Mouse (Mus musculus) CH12F3 (cell line): ENCODE data around the gene Brms1.

Experiments used
- in situ Hi-C: fragments of 300-500 bp; cut with MboI; formaldehyde crosslinking; loops from 2 replicates; pipeline ENCODE4 v1.14.3; 2020; ENCODE audit warnings: low sequenced_read_pairs

Gene Brms1

DNA sequence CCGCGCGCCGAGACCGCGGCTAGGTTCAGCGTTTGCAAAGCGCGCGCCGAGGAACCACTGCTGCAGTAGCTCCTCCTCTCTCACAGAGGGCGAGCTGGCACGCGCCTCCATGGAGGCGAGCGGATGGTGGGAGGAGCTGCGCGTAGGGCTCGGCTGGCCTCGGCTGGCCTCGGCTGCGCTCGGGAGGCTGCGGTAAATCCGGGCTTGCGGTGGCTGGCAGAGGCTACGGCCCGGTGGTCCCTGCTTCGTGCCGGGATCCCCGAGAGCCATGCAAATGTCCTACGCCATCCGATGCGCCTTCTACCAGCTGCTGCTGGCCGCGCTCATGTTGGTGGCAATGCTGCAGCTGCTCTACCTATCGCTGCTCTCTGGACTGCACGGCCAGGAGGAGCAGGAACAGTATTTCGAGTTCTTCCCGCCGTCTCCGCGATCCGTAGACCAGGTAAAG is 2.4 kb upstream of the Brms1 start, which contains the start of the genes B4gat1 and AC124502.3:
TSS of gene B4gat1 (plus strand) at position 118 of the 448 bp plus-strand sequence.
TSS of gene AC124502.3 (plus strand) at position 183 of the 448 bp plus-strand sequence.
- in situ Hi-C loops: no loop called here

DNA sequence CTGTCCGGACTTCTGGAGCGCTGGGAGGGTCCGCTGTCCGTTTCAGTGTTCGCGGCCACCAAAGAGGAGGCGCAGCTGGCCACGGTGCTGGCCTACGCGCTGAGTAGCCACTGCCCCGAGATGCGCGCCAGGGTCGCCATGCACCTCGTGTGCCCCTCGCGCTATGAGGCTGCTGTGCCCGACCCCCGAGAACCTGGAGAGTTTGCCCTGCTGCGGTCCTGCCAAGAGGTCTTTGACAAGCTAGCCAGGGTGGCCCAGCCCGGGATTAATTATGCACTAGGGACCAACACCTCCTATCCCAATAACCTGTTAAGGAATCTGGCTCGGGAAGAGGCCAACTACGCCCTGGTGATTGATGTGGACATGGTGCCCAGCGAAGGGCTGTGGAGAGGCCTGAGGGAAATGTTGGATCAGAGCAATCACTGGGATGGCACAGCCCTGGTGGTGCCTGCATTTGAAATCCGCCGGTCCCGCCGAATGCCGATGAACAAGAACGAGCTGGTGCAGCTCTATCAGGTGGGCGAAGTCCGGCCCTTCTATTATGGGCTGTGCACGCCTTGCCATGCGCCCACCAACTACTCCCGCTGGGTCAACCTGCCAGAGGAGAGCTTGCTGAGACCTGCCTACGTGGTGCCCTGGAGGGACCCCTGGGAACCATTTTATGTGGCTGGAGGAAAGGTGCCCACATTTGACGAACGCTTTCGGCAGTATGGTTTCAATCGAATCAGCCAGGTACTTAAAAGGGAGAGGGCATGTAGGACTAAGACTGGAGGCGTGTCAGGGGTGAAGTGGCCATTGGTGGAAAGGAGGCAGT is 1.6 kb upstream of the Brms1 start:
- in situ Hi-C loops: no loop called here

DNA sequence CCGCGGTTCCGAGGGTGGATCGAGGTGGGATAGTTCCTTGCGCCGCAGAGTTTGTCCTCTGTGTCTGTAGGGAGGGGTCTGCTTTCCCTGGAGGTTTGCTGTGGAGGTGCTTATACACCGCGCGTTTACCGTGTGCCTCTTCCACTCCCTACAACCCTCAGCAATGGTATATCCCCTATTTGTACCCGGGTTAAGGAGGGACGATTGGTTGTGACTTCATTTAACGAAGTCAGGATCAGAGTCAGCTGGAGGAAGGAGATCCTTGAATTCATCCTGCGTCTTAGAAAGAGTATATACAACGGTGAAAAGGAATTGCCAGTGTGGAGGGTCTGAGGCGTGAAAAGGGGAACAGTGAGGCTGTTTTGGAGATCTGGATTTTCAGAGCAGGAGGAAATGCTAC is 434 bp downstream of the Brms1 start:
- in situ Hi-C loops: no loop called here

DNA sequence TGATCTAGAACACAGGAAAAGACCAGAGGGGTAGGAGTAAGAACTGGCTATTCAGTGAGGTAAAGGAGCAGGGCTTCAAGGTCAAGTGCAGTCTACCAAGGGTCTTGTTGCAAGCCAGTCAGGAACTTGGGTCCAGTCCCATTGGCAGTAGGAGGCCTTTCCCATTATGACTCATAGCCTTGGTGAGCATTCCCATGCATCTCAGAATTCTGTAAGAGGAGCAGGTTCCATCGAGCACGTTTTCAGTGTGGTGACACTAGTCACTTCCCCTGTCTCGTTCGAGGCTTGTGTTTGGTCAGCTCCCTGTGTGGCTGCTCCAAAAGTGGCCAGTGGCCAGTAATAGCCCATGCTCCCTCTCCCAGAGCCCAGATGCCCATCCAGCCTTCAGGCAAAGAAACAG is 4.4 kb downstream of the Brms1 start:
- in situ Hi-C loops: no loop called here

DNA sequence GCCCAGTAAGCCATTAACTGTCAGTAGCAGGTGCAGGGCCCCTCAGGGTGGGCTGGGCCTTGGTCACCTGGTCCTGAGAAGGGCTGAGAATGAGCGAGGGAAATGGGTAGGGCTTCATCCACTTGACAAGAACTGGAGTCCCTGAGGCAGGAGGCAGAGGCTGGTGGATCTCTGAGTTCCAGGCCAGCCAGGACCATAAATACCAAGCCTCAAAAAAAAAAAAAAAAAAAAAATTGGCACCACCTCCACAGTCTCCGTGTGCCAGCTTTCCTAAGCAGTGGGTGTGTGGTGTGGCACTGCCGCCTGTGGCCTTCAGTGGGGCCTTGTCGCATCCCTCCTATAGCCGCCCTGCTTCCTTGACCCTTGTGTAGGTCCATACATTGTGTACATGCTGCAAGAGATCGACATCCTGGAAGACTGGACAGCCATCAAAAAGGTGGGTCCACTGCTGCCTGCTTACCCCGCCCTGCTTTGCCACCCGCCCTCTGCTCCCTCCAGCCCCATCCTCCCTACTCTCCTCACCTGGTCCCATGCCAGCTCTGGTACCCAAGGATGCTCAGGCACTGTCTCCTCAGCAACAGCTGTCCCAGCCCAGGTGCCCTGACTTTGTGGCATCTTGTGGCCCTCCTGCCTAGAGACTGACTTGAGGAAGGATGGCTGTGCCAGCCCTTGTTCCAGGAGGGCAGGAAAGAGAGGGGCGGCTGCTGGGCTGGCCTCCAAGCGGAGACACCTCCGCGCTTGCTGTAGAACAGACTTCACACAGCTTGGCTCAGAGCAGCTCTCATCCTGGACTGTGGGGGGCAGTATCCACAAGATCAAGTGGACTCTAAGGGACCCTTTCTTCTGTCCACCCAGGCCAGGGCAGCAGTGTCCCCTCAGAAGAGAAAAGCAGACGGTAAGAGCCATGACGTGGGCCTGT is 7.2 kb downstream of the Brms1 start:
- in situ Hi-C loops: no loop called here

DNA sequence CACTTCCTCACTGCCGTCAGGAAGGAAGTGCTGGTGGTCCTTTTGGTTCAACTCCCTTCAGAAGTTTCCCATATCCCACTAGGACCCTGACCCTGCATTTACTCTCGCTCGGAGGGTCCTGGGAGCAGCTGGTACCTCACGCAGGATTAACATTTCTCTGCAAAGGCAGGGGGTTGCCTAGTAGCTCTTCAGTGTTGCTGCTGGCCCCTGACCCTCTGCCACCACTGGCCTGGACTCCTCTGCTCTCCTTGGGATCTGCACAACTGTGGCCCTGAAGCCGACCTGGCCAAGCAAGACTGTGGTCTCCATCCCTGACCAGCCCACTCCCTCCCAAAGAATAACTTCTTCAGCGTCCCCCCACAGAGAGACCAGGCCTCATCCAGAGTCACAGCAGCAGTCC is 8.2 kb downstream of the Brms1 start:
- in situ Hi-C loops: no loop called here

DNA sequence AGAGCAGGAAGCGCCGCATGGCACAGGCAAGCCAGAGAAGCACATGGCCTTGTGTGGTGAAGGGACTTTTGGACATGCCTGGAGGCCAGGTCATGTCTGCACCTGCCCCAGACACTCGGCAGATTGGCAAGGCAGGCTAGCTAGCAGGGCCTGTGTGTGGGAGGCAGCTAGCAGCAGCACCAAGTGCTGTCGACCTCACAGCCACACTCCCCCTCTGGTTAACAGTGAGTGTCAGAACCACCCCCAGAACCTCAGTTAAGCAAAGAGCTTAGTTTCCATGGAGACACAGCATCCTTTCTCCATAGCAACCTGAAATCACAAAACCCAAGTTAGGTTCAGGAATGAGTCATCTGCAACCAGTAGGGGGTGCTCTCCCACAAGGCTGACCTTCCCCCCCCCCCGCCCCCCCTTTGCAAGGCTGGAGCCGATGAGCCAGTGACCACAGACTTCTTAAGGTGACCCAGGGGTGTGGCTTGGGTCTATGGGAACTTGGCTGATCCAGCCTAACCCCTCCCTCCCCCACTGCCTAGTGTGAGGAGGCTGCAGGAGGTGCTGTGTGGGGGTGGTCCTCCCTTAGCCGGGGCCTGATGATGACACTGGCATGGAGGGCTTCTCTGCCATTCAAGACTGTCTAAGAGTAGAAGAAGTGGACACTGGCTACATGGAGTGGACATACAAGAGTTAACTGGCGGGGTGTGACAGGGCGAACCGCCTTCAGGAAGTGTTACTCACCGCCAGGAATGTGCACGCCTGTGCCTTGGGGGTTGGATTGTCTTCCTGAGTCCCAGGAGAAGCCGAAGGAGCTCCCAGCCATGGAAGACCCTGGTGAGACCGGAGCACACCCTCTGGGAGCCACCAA is 9.1 kb downstream of the Brms1 start, which contains the start of gene Rin1:
TSS of gene Rin1 (plus strand) at position 435 of the 859 bp plus-strand sequence.
- in situ Hi-C loops: no loop called here

DNA sequence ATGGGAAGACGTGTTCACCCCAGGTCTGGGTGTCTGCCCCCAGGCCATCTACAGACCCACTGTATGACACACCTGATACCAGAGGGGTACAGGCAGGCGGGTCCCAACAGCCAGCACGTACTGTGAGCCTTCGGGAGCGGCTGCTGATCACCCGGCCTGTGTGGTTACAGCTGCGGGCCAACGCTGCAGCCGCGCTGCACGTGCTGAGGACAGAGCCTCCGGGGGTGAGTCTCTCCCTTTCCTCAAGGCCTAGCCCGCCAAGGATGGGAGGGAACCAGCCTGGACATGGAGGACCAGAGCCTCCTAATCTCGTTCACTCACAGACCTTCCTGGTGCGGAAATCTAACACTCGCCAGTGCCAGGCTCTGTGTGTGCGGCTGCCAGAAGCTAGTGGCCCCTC is 9.9 kb downstream of the Brms1 start:
- in situ Hi-C loops: no loop called here

DNA sequence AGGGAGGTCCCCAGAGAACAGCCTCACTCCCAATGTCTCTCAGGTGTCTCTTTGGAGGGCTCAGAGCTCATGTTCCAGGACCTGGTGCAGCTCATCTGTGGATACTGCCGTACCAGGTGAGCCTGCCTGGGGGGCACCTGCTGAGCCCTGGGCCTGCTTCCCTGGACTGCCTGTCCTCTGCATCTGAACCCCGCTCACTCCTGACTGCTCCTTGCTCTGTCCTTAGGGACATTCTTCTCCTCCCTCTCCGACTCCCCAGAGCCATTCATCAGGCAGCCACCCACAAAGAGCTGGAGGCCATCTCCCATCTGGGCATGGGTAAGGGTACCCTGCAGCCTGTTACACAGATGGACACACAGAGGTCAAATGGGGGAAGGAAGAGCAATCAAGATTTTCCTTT is 10.4 kb downstream of the Brms1 start:
- in situ Hi-C loops: no loop called here

DNA sequence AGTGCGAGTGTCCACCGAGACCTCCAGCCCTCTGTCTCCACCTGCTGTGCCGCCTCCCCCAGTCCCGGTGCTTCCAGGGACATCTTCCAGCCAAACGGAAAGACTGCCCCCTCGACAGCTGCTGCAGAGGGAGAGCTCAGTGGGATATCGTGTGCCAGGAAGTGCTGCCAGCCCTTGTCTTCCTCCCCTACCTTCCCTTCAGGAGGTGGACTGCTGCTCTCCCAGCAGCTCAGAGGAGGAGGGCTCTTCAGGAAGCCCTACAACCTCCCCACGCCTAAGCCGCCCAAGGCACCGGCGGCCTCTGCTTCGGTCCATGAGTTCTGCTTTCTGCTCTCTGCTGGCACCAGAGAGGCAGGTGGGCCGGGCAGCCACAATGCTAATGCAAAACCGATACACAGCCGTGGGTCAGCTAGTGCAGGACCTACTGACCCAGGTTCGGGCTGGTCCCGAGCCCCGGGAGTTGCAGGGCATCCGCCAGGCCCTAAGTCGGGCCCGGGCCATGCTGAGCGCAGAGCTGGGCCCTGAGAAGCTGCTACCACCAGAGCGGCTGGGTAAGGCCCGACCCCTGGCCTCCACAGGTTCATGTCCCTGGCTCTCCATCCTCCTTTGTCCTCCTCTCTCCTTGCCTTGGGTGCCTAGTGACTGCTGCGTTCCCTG is 11.1 kb downstream of the Brms1 start:
- in situ Hi-C loops: no loop called here

DNA sequence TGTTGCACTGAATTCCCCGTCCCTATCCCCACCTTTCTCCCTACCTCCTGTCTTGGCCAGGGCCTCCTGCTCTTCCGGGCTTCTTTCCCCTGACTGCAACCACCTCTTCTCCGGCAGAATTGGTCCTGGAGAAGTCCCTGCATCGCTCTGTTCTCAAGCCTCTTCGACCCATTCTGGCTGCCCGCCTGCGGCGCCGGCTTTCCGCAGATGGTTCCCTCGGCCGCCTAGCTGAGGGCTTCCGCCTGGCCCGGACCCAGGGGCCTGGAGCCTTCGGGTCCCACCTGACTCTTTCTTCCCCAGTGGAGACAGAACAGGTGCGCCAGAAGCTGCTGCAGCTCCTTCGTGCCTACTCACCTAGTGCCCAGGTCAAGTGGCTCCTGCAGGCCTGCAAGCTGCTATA is 11.7 kb downstream of the Brms1 start:
- in situ Hi-C loops: no loop called here

DNA sequence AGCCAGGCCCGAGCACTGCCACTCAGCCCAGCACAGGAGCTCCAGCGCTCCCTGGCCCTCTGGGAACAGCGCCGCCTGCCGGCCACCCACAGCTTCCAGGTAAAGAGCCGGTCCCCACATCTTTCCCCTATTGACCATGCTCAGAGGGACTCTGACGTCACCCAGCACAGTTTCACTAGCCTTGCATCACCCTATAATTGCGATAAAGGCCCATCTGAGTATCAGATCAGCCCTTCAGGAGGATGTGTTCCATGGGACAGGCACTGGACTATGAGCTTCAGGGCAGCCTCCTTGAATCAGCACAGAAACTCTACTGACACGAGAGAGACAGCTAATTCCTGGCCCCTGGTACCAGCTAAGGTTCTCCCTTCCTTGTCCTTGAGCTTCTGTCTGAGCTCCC is 12.8 kb downstream of the Brms1 start:
- in situ Hi-C loops: no loop called here

DNA sequence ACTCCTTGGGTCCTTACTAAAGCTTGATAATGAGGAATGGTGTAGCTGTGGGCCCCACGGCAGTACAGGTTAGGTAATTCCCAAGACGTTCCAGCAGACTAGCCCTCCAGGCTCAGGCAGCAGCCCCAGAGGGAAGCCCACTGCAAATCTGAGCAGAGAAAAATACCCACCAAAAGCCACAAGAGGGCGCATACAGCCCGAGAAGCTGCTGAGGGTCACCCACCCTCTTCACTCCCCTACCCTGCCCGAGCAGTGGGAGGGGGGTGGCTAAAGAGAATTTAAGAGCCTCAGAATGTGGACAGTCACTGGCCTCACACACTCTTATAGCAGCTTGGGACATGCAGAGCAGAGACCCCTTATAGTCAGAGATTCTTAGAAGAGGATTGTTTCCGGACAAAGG is 15.1 kb downstream of the Brms1 start:
- in situ Hi-C loops: no loop called here

DNA sequence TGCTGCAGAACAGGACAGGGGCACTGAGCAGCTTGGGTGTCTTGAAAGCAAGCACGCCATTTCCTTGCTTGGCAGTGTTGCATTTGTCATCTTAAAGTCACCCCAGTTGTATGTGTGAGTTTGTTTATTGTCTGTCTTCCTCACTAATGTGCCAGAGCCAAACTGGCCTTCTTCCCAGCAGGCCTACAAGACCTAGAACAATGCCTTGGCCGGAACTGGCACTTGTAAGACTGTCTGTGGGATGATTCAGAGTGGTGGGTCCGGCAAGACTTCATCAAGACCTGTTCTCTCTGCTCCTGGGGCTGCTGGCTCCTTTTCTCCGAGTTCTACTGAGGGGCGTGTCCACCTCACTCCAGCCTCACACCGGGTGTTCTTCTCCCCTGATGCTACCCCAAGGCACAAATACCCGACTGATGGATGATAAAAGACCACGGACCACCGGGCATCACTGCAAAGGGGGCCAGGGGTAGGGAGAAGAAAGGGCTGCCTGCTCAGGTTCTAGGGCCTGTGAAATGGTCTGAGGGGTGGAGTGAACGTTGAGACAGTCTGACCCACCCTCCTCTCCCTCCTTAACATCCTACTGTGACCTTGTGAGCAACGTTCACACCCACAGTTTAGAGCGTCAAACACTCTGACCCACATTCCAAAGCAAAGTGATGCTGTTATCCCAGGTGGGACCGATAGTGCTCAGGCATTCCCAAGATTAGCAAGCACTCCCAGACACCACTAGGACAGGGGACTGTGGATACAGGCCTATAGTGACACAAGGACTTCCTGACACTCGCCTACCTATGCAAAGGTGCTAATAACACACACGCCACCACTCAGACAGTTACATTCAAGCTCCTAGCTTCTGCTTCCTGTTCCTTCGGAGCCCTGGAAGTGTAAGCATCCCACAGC is 17.0 kb downstream of the Brms1 start:
- in situ Hi-C loops: no loop called here

DNA sequence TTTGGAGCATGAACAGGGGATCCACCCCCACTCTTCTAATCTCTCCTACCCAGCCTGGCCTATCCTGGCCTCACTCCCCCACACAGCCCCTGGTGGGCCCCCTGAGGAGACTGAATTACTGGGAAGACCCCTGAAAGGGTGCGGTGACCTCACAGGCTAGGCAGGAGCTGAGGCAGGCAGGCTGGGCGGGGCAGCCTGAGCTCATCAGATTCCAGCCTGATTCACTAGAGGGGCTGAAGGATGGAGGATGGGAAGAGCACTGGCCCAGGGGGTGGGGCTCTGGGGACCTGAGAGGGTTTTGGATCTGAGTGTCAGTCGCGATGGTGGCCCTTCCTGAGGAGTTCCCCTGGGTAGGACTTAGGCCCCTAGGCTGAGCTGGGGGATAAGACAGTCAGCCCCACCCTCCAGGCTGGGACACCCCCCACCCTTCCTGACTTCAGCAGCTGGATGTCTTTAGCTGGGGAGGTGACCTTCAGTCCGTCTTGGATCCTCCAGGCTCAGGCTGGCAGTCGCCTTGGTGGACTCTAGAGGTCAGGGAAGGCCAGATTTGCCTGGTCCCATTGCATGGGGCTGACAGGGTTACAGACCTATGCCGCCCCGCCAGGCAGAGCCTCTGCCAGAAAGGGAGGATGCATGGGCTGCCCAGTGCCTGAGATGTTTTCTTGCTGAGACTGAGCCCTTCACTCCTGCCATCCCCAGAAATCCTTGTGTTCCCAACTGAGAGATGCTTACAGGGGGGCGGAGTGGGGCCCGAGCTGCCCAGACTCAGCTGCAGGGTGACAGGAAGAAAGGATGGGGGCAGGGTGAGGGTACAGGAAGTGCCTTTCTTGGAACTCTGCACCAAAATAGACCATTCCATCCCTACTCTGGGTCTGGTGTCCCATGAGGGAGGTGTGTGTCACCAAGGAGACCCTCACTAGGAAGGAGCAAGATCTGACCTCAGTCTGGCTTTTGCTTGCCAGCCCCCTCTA is 17.9 kb downstream of the Brms1 start:
- in situ Hi-C loops: no loop called here

DNA sequence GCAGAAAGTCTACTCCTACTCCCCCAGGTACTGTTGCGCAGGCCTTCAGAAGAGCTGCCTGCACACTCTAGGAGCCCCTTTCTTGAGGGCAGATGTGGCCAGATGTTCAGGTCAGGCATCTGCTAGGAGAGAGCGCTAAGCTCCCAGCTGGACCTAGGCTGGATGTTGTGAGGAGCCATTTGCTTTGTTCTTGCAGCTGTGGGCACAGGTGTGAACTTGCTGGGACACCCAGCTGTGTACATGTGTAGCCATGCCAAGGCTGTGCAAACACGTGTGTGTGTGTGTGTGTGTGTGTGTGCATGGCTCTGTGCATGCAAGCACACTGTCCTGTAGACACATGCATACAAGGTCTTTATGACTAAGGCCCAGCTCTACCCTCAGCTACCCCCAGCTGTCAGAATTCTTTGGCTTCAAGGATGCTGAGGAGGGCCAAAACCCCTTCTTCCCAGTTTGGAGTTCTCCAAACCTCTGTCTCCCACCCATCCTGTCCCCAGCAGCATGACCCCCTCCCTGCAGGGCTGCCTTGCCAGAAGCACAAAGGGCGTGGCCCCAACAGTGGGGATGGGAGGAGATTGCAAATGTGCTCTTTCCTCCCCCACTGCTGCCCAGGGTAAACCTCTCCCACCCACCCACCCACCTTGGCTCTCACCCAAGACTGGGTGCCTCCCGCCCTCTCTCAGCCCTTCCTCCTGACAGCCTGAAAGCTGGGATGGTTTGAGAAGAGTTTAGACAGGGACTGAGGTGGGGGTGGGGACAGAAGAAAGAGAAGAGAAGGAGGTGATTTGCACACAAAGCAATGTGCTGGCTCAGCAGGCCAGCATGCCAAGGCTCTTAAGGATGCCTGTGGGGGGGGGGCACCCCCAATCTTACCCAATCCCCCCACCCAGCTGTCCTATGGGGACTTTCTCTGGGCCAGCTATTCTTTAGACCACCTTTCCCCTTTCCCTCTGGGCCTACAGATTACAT is 19.5 kb downstream of the Brms1 start:
- in situ Hi-C loops: no loop called here

DNA sequence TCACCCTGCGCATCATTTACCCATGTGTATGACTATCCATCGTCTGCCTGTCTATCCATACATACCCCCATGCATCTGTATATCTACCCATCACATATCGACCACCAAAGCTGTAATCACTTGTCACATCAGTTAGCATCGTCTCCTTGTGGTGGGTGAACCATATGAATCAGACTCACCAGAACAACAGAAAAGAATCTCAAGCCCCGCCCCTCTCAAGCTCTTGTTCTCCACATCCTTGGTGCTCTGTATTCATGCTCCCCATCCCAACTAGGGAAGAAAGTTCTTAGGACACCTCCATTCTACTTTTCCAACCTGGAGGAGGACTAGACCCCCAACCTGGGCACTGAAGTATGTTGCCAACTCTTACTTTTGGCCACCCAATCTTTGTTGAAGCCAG is 20.9 kb downstream of the Brms1 start:
- in situ Hi-C loops: no loop called here
